Mouse (Mus musculus): ENCODE results near the gene Ankrd39. TPM values are rescaled to one million over a fixed set of nuclear protein-coding genes. Genes with fewer than 3 reads are reported as not detected.
A peak's percentile ranks its signal among the peaks of the same experiment; 100 is the strongest.

The Ankrd39 gene
- polyA plus RNA-seq, 1 experiment from 2014 or later: 18.9 TPM

DNA sequence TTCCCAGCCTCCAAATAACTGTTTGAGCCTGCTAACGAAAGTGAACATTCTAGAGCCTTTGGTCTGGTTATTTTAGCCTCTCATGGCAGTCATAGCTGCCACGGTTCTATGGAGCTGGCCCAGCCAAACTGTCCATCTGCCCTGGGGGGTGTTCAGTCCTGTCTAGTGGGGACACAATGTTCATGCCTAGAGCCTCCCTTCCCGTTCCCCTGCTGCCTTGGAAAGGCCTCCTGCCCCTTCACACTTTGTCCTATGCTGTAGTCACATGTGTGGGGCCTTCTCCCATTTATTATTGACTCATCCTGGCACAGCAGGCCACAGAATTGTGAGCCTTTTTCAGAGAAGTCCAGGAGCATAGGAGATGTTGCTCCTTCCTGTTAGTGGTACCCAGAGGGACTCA lies 29.0 kb downstream of the Ankrd39 start:
- 82% methylated on average over 3 of the region's 3 CpGs for WGBS
- peaks cover 88% of the 10 kb centered on the region for H3K36me3 ChIP-seq (replicated peaks)

DNA sequence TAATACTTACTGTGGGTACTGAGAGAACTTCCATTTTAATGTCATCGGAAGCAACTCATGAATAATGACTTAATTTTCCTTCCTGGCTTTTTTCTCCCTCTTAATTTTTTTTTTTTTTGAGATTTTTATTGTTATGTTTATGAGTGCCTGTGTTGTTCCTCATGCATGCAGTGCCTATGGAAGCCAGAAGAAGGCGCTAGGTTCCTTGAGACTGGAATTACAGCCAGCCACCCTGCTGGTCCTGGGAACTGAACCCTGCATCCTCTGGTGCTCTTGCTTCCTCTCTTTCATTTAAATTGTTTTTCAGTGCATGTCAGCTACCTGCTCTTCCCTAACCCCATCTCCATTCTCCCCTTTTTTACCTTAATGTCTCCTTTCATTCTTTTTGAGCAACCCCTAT lies 33.5 kb downstream of the Ankrd39 start:
- Histone ChIP-seq H3K27me3 (replicated peaks; ENCODE audit: low read depth, poor library complexity, severe bottlenecking) (no peaks in the 10 kb centered on the region), H3K4me3 (peak overlapping the region; percentile 96), H3K4me1 (peaks cover 25% of the 10 kb centered on the region), H3K36me3 (replicated peaks) (peaks cover 43% of the 10 kb centered on the region), H3K27ac (replicated peaks) (no peak overlapping the region), H3K9me3 (no peaks in the 10 kb centered on the region)
- DNase-seq (ENCODE audit: low spot score): peak; percentile 40
- 52% methylated on average over 2 of the region's 2 CpGs for WGBS

More for the DNA sequence above, 29.0 kb downstream of the Ankrd39 start:
- Histone ChIP-seq H3K27ac (replicated peaks) (no peak overlapping the region), H3K27me3 (replicated peaks; ENCODE audit: low read depth, poor library complexity, severe bottlenecking) (no peaks in the 10 kb centered on the region), H3K4me3 (no peak overlapping the region), H3K4me1 (peaks cover 19% of the 10 kb centered on the region), H3K9me3 (no peaks in the 10 kb centered on the region)
- DNase-seq (ENCODE audit: low spot score): no peak

DNA sequence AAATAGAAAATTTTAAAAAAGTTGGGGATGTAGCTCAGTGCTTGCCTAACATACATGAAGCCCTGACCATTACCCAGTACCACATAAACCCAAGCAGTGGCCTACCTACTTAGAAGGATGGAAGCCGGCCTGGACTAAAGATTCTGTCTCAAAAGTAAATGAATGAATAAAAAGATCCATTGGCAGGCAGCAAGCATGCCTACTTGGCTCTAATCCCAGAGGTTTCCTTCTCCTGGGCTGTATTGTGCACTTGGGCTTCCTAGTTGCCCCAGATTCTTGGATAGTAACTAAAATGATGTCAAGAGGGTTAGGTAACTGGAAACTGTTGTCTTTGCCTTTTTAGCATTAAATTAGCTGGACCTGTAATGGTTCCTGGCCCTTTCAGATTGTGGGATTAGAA lies 33.9 kb downstream of the Ankrd39 start:
- Histone ChIP-seq H3K36me3 (replicated peaks) (peaks cover 39% of the 10 kb centered on the region), H3K4me1 (peaks cover 25% of the 10 kb centered on the region), H3K9me3 (no peaks in the 10 kb centered on the region), H3K4me3 (peak overlapping the region; percentile 96), H3K27ac (replicated peaks) (no peak overlapping the region), H3K27me3 (replicated peaks; ENCODE audit: low read depth, poor library complexity, severe bottlenecking) (no peaks in the 10 kb centered on the region)
- 10% methylated on average over 1 of the region's 1 CpGs for WGBS
- DNase-seq (ENCODE audit: low spot score): no peak

DNA sequence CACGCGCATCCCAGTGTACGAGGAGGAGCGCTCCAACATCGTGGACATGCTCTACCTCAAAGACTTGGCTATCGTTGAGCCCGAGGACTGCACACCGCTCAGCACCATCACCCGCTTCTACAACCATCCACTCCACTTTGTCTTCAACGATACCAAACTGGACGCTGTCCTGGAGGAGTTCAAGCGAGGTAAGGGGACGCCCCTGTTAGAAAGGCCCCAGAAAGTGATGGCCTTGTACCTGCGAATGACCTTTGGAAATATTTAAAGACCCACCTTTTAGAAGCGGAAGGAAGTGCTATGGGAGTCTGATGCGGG lies 34.3 kb downstream of the Ankrd39 start:
- peaks cover 25% of the 10 kb centered on the region for H3K4me1 ChIP-seq
- peaks cover 37% of the 10 kb centered on the region for H3K36me3 ChIP-seq (replicated peaks)
- no peaks in the 10 kb centered on the region for H3K27me3 ChIP-seq (replicated peaks; ENCODE audit: low read depth, poor library complexity, severe bottlenecking)
- H3K9me3 ChIP-seq: no peaks in the 10 kb centered on the region
- WGBS: under 1% methylated on average over 16 of the region's 16 CpGs
- DNase-seq (ENCODE audit: low spot score): no peak
- H3K4me3 ChIP-seq: peak overlapping the region; percentile 96
- H3K27ac ChIP-seq (replicated peaks): peak overlapping the region; percentile 95

DNA sequence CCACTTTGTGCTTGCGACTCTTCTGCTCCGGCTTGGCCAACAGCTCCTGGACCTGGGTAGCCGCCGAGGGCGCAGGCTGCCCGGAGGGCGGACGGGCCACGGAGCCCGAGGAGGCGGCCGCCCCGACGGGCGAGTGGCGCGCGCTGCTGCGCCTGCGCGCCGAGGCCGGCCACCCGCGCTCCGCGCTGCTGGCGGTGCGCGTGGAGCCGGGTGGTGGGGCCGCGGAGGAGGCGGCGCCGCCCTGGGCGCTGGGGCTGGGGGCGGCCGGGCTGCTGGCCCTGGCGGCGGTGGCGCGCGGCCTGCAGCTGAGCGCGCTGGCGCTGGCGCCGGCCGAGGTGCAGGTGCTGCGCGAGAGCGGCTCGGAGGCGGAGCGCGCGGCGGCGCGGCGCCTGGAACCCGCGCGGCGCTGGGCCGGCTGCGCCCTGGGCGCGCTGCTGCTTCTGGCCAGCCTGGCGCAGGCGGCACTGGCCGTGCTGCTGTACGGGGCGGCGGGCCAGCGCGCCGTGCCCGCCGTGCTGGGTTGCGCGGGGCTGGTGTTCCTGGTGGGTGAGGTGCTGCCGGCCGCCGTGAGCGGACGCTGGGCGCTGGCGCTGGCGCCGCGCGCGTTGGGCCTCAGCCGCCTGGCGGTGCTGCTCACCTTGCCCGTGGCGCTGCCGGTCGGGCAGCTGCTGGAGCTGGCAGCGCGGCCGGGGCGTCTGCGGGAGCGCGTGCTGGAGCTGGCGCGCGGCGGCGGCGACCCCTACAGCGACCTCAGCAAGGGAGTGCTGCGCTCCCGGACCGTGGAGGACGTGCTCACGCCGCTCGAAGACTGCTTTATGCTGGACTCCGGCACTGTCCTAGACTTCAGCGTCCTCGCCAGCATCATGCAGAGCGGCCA lies 34.9 kb downstream of the Ankrd39 start:
- peak; percentile 78 for DNase-seq (ENCODE audit: low spot score)
- no peaks in the 10 kb centered on the region for H3K27me3 ChIP-seq (replicated peaks; ENCODE audit: low read depth, poor library complexity, severe bottlenecking)
- H3K36me3 ChIP-seq (replicated peaks): peaks cover 37% of the 10 kb centered on the region
- WGBS: 8% methylated on average over 126 of the region's 126 CpGs
- H3K9me3 ChIP-seq: no peaks in the 10 kb centered on the region
- peaks cover 25% of the 10 kb centered on the region for H3K4me1 ChIP-seq
- H3K4me3 ChIP-seq: peak overlapping the region; percentile 96
- H3K27ac ChIP-seq (replicated peaks): peak overlapping the region; percentile 95

DNA sequence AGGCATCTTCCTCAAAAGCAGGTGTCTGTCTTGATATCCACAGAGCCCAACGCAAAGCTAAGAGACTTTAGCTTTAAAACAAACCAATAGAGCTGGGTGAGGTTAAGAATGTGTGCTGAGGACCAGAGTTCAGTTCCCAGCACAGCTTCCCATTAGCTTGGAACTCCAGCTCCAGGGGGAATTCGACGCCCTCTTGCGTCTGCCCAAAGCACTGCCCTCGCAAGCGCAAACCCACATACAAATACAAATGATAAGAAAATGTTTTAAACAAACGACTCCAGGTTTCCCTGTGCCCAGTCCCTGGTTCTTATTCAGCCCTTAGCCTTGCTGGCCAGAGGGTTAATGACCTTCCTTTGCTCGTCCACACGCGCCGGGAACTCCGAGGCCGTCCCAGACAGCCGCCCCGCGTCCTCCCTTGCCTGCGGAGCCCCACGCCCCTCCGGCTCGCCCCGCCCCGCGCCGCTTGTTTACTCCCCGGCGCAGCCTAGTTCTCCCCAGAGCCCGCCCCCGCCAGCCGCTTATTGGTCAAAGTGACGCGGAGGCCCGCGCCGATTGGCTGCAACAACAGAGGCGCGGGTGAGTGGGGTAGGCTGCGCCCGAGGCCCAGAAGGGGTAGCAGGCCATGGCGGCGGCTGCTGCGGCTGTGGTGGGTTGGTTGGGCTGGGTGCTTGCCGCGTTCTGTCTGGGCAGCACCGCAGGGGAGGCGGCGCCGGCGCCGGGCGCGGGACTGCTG lies 35.8 kb downstream of the Ankrd39 start, which contains the start of gene Cnnm3:
Gene Cnnm3 (plus strand): TSS at position 579 of the 733 bp plus-strand sequence.
- Histone ChIP-seq H3K36me3 (replicated peaks) (peaks cover 35% of the 10 kb centered on the region), H3K9me3 (no peaks in the 10 kb centered on the region), H3K4me3 (peak within 1 kb of the TSS; percentile 96), H3K27me3 (replicated peaks; ENCODE audit: low read depth, poor library complexity, severe bottlenecking) (no peaks in the 10 kb centered on the region), H3K4me1 (peaks cover 25% of the 10 kb centered on the region), H3K27ac (replicated peaks) (peak within 1 kb of the TSS; percentile 95)
- peak; percentile 100 for DNase-seq (ENCODE audit: low spot score)
- 1% methylated on average over 51 of the region's 51 CpGs for WGBS

DNA sequence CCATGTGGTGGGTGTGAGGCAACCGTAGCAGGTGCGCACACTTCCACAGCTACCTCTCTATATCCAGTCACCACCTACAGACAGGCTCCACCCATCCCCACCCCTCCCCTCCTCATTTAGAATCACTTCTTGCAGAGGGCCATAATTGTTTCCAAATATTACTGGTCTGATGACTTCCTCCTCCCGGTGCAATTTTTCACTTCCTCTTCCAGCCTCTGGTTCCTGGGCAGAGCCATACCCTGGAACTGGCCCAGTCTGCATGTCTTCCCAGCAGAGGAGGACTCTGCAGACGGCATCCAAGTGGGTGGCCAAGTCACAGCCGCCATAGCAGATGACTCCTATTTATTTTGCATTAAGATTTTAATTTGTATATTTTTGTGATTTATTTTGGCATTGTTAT lies 39.0 kb downstream of the Ankrd39 start:
- Histone ChIP-seq H3K9me3 (no peaks in the 10 kb centered on the region), H3K4me3 (no peak overlapping the region), H3K36me3 (replicated peaks) (peaks cover 27% of the 10 kb centered on the region), H3K27me3 (replicated peaks; ENCODE audit: low read depth, poor library complexity, severe bottlenecking) (no peaks in the 10 kb centered on the region), H3K4me1 (peaks cover 6% of the 10 kb centered on the region), H3K27ac (replicated peaks) (no peak overlapping the region)
- DNase-seq (ENCODE audit: low spot score): no peak
- WGBS: 82% methylated on average over 5 of the region's 5 CpGs

DNA sequence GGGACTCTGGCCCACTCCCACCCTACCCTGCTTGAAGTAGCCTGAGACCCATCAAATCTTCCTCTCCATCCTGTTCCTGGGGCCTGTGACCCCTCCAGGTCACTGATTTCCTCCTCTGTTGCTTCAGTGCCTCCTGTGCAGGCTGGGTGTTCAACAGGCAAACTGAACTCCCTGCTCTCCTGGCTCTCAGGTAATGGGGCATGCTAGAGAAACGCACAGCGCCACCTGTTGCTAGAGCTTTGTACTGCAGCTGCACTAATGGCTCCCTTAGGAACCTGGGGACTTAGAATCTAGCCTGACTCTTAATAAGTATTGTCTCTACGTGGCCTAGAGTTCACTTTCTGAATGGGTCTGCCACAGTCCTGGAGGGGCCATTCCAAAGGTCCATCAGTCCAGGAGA lies 46.0 kb downstream of the Ankrd39 start:
- 9% methylated on average over 3 of the region's 3 CpGs for WGBS
- peak; percentile 79 for DNase-seq (ENCODE audit: low spot score)

DNA sequence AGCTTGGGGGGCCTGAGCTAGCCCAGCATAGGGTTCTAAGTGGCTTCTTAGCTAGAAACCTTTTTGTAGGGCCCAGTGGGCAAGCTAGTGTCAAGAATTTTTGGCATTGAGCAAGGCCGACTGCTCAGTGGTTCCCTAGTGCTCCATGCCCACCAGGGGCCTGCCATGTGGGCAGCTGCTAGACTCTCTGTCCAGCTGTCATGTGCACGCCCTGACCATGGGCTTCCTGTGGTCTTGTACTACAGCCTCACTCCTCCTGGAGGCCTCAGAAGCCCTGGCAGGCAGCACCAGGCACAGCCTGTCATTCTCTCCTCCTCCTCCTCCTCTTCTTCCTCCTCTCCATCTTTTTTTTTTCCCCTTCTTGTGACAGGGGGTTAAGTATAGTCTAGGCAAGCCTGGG lies 49.9 kb downstream of the Ankrd39 start:
- no peak for DNase-seq (ENCODE audit: low spot score)
- H3K36me3 ChIP-seq (replicated peaks): peaks cover 22% of the 10 kb centered on the region
- WGBS: 78% methylated on average over 2 of the region's 2 CpGs
- no peaks in the 10 kb centered on the region for H3K27me3 ChIP-seq (replicated peaks; ENCODE audit: low read depth, poor library complexity, severe bottlenecking)
- peaks cover 12% of the 10 kb centered on the region for H3K4me1 ChIP-seq
- H3K27ac ChIP-seq (replicated peaks): no peak overlapping the region
- H3K9me3 ChIP-seq: 0 out of 2 replicates have a peak, but pooled peaks cover 3% of the 10 kb centered on the region
- no peak overlapping the region for H3K4me3 ChIP-seq

More for the DNA sequence above, 46.0 kb downstream of the Ankrd39 start:
- Histone ChIP-seq H3K27ac (replicated peaks) (no peak overlapping the region), H3K9me3 (no peaks in the 10 kb centered on the region), H3K36me3 (replicated peaks) (peaks cover 32% of the 10 kb centered on the region), H3K27me3 (replicated peaks; ENCODE audit: low read depth, poor library complexity, severe bottlenecking) (no peaks in the 10 kb centered on the region), H3K4me1 (no peaks in the 10 kb centered on the region), H3K4me3 (no peak overlapping the region)

DNA sequence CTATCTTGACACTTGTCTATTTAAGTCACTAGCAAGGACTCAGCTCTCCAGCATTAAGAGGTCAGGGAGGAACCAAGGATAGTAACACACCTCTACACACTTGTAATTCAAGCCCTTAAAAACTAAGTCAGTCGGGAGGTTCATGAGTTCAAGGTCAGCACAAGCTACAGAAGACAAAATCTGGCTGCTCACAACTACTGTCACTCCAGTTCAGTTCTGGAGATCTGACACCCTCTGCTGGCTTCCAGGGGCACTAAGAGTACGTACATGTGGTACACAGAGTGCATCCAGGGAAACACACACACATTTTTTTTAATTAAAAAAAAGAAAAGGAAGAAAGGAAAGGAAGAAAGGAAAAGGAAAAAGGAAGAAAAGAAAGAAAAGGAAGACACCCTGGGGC lies 50.5 kb downstream of the Ankrd39 start:
- Histone ChIP-seq H3K4me3 (no peak overlapping the region), H3K27ac (replicated peaks) (no peak overlapping the region), H3K9me3 (0 out of 2 replicates have a peak, but pooled peaks cover 3% of the 10 kb centered on the region), H3K27me3 (replicated peaks; ENCODE audit: low read depth, poor library complexity, severe bottlenecking) (no peaks in the 10 kb centered on the region), H3K4me1 (peaks cover 18% of the 10 kb centered on the region), H3K36me3 (replicated peaks) (peaks cover 22% of the 10 kb centered on the region)
- DNase-seq (ENCODE audit: low spot score): no peak
- WGBS: 63% methylated on average over 2 of the region's 2 CpGs

DNA sequence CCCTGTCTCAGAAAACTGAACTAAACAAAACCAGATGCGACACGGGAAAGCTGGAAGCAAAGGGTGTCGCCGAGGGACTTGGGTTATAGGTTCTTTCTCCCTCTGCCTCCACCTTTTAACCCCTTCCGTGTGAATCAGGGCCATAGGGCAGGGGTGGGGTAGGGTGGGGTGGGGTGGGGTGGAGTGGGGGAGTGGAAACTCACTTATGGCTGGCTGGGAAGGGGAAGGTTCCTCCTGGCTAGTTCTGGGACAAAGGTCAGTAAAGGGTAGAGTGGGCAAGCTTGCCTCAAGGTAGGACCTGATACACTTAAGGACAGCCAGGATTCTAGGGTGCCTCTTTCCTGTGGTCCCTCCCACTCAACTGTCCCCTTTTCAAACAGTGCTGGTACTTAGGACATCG lies 53.9 kb downstream of the Ankrd39 start:
- Histone ChIP-seq H3K27me3 (replicated peaks; ENCODE audit: low read depth, poor library complexity, severe bottlenecking) (no peaks in the 10 kb centered on the region), H3K4me3 (no peak overlapping the region), H3K4me1 (peaks cover 19% of the 10 kb centered on the region), H3K9me3 (0 out of 2 replicates have a peak, but pooled peaks cover 3% of the 10 kb centered on the region), H3K27ac (replicated peaks) (no peak overlapping the region), H3K36me3 (replicated peaks) (peaks cover under 1% of the 10 kb centered on the region; the same call in 1 of the 2 replicates)
- DNase-seq (ENCODE audit: low spot score): no peak
- WGBS: 46% methylated on average over 6 of the region's 6 CpGs

DNA sequence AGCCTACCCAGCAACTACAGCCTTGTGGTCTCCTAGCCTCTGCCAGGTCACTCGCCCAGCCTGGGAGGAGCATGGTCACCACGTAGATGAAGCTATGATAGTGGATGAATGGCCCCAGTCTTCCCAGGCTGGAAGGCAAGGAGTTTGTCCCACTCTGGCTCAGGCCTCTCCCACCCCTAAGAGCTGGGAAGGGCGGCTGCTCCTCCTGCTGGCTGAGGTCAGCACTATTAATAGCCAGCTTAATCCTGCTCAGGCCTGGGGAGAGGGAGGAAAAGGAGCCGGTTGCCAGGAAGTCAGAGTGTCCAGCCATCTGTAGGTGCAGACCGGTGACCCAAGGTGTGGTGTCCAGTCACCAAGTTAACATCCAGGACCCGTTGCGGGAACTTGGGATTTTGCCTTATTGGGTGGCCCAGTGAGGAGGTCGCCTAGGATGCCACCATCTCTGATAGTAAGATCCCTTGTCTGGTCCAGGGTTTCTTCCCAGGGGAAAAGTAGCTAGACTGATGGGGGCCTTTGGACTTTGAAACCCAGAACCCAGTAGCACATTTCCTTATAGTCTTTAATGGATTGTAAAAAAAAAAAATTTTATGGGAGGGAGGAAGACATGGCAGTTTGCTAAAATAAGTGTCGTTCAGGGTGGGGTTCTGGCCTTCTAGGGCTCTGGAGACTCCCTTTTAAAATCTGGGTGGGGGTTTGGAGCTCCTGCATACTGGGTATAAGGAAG lies 54.7 kb downstream of the Ankrd39 start:
- WGBS: 43% methylated on average over 9 of the region's 9 CpGs
- Histone ChIP-seq H3K27me3 (replicated peaks; ENCODE audit: low read depth, poor library complexity, severe bottlenecking) (no peaks in the 10 kb centered on the region), H3K36me3 (replicated peaks) (no peaks in the 10 kb centered on the region), H3K9me3 (0 out of 2 replicates have a peak, but pooled peaks cover 3% of the 10 kb centered on the region), H3K4me3 (no peak overlapping the region), H3K27ac (replicated peaks) (0 out of 2 replicates have a peak overlapping the region, but pooled peaks have one; percentile 57), H3K4me1 (peaks cover 19% of the 10 kb centered on the region)
- peak; percentile 59 for DNase-seq (ENCODE audit: low spot score)
